Mouse (Mus musculus) spleen, adult 2 months (tissue): ENCODE results near the gene Cfap61. TPM values are rescaled to one million over a fixed set of nuclear protein-coding genes. Genes with fewer than 3 reads are reported as not detected.

ENCODE experiments used
- DNase-seq, 2 experiments: peaks; one replicate each; pipeline versions ENCODE4 v3.0.0 to v3.0.0-alpha.2; 2012 to 2021; ENCODE audit warnings: low spot score in 2 of 2, low read depth in 1 of 2
- H3K27ac ChIP-seq: fragments of 200-500 bp; 2 replicates; pipeline ENCODE4 v1.5.1; 2012; ENCODE audit warnings: low read length, inconsistent platforms; ENCODE audit not compliant: insufficient read depth
- H3K27me3 ChIP-seq: fragments of 200-500 bp; 2 replicates; pipeline ENCODE4 v1.6.1; 2012; ENCODE audit warnings: mild to moderate bottlenecking, moderate library complexity, low read length, inconsistent platforms; ENCODE audit not compliant: control insufficient read depth, insufficient read depth
- H3K36me3 ChIP-seq: fragments of 200-500 bp; 2 replicates; pipeline ENCODE4 v1.6.1; 2012; ENCODE audit warnings: mild to moderate bottlenecking, low read length, inconsistent platforms; ENCODE audit not compliant: control insufficient read depth, insufficient read depth
- H3K4me1 ChIP-seq: fragments of 200-500 bp; 2 replicates; pipeline ENCODE4 v1.6.1; 2011; ENCODE audit warnings: inconsistent platforms; ENCODE audit not compliant: control insufficient read depth, insufficient read depth, insufficient read length
- H3K4me3 ChIP-seq: fragments of 200-500 bp; 2 replicates; pipeline ENCODE4 v1.5.1; 2011; ENCODE audit warnings: mild to moderate bottlenecking, inconsistent platforms; ENCODE audit not compliant: insufficient read depth, insufficient read length; ENCODE audit errors: extremely low read depth
- CTCF ChIP-seq: fragments of 200-500 bp; IDR thresholded peaks from 2 replicates; pipeline ENCODE4 v1.5.1; 2011; ENCODE audit warnings: mild to moderate bottlenecking, inconsistent platforms; ENCODE audit not compliant: insufficient read depth, insufficient read length, insufficient replicate concordance; ENCODE audit errors: extremely low read depth
- POLR2A ChIP-seq: fragments of 200-500 bp; IDR thresholded peaks from 2 replicates; pipeline ENCODE4 v1.6.1; 2011; ENCODE audit warnings: low read depth, low read length, inconsistent platforms
- WGBS: fragments of 180-500 bp; shearing (Covaris S2); methylation state at CpG from one replicate; pipeline ENCODE4 v1.1.7; 2018; 5-methylcytosine and 5-hydroxymethylcytosine counted together
- polyA plus RNA-seq: library from polyadenylated mRNA; depleted of rRNA; stranded (reverse); fragments of >200 nt; gene quantifications from 2 replicates; pipeline ENCODE4 v1.2.3, GENCODE M21; 2012

The Cfap61 gene
- polyA plus RNA-seq, 1 experiment = 0.40 TPM

GRCm38 (mm10) chr2:146196126-146196525 is 261.5 kb downstream of the Cfap61 start:
- 91% methylated on average over 11 of the region's 11 CpGs for WGBS
- DNase-seq = no peak
- Histone ChIP-seq H3K4me3 (no peak overlapping the region), H3K36me3 (no peaks in the 10 kb centered on the region), H3K27me3 (no peaks in the 10 kb centered on the region), H3K4me1 (peaks cover 6% of the 10 kb centered on the region; the same call in 1 of the 2 replicates), H3K27ac (no peak overlapping the region)
- TF ChIP-seq POLR2A (no peak), CTCF (no peak)

- no peaks in the 10 kb centered on the region for H3K36me3 ChIP-seq
- TF ChIP-seq POLR2A = no peak
- TF ChIP-seq CTCF = no peak
- H3K27me3 ChIP-seq = no peaks in the 10 kb centered on the region
- no peak overlapping the region for H3K27ac ChIP-seq
- H3K4me1 ChIP-seq = peaks cover 6% of the 10 kb centered on the region; the same call in 1 of the 2 replicates
- DNase-seq = peak in 1 of 2 experiments; percentile 33
- WGBS = 3% methylated on average over 7 of the region's 7 CpGs
- H3K4me3 ChIP-seq = no peak overlapping the region
These were observed 263.4 kb downstream of the Cfap61 start for GRCm38 (mm10) chr2:146197947-146198346.

- no peak for DNase-seq
- TF ChIP-seq CTCF = no peak
- TF ChIP-seq POLR2A = no peak
- H3K4me3 ChIP-seq = no peak overlapping the region
- H3K4me1 ChIP-seq = no peaks in the 10 kb centered on the region; the same call in 1 of the 2 replicates
- 26% methylated on average over 4 of the region's 4 CpGs for WGBS
- no peaks in the 10 kb centered on the region for H3K36me3 ChIP-seq
- H3K27ac ChIP-seq = no peak overlapping the region
- H3K27me3 ChIP-seq = 0 out of 2 replicates have a peak, but pooled peaks cover 1% of the 10 kb centered on the region
These were observed 276.4 kb downstream of the Cfap61 start for GRCm38 (mm10) chr2:146210968-146211367.

GRCm38 (mm10) chr2:146214715-146215114 is 280.1 kb downstream of the Cfap61 start:
- TF ChIP-seq POLR2A (no peak), CTCF (peak; percentile 44; the same call in 1 of the 2 replicates)
- H3K27ac ChIP-seq = no peak overlapping the region
- 4% methylated on average over 9 of the region's 9 CpGs for WGBS
- H3K4me3 ChIP-seq = no peak overlapping the region
- peaks cover 12% of the 10 kb centered on the region for H3K4me1 ChIP-seq
- H3K36me3 ChIP-seq = no peaks in the 10 kb centered on the region
- H3K27me3 ChIP-seq = peaks cover 17% of the 10 kb centered on the region
- DNase-seq = peak in 1 of 2 experiments; percentile 34

GRCm38 (mm10) chr2:146216111-146217064 is 281.8 kb downstream of the Cfap61 start:
- H3K27me3 ChIP-seq = peaks cover 29% of the 10 kb centered on the region
- DNase-seq = no peak
- no peaks in the 10 kb centered on the region for H3K36me3 ChIP-seq
- H3K27ac ChIP-seq = no peak overlapping the region
- H3K4me1 ChIP-seq = peaks cover 16% of the 10 kb centered on the region
- 33% methylated on average over 14 of the region's 14 CpGs for WGBS
- no peak overlapping the region for H3K4me3 ChIP-seq
- no peak for TF ChIP-seq CTCF
- TF ChIP-seq POLR2A = no peak

GRCm38 (mm10) chr2:146217227-146217980 is 282.8 kb downstream of the Cfap61 start:
- no peak for DNase-seq
- peaks cover 39% of the 10 kb centered on the region for H3K27me3 ChIP-seq
- H3K4me3 ChIP-seq = no peak overlapping the region
- 10% methylated on average over 16 of the region's 16 CpGs for WGBS
- no peak overlapping the region for H3K27ac ChIP-seq
- H3K36me3 ChIP-seq = no peaks in the 10 kb centered on the region
- H3K4me1 ChIP-seq = peaks cover 23% of the 10 kb centered on the region
- no peak for TF ChIP-seq POLR2A
- no peak for TF ChIP-seq CTCF

- H3K4me1 ChIP-seq = peaks cover 31% of the 10 kb centered on the region
- TF ChIP-seq POLR2A (no peak), CTCF (no peak)
- no peak overlapping the region for H3K4me3 ChIP-seq
- WGBS = 16% methylated on average over 40 of the region's 40 CpGs
- DNase-seq = no peak
- H3K27me3 ChIP-seq = peaks cover 47% of the 10 kb centered on the region
- H3K36me3 ChIP-seq = no peaks in the 10 kb centered on the region
- H3K27ac ChIP-seq = no peak overlapping the region
These were observed 283.6 kb downstream of the Cfap61 start for GRCm38 (mm10) chr2:146218161-146218691.
